Mouse (Mus musculus) kidney, adult 8-10 months (tissue): ENCODE results near the gene Hist2h2ab.
"Not testable (repeated sequence)": the region's sequence is repeated elsewhere in the genome, so short reads cannot be mapped to it uniquely, and the experiment has no call there.

ENCODE experiments used
- DNase-seq, 2 experiments: peaks; one replicate each; pipeline ENCODE4 v3.0.0; 2022

Hist2h2ab gene

GRCm38 (mm10) chr3:96238954-96239793 is 19.5 kb downstream of the Hist2h2ab start, which contains the start of gene Hist2h3c2:
Hist2h3c2 (minus strand) TSS chr3:96239127.
- peak in 1 of 2 experiments; percentile 40 for DNase-seq

- peak; percentile 96 to 98 for DNase-seq
These were observed 20.5 kb downstream of the Hist2h2ab start, which contains the start of gene Hist2h2aa2 for GRCm38 (mm10) chr3:96239949-96240798. Hist2h2aa2 (minus strand) TSS chr3:96240276.

- no peak for DNase-seq
These were observed 21.1 kb downstream of the Hist2h2ab start for GRCm38 (mm10) chr3:96240799-96241197.

- peak in 1 of 2 experiments; percentile 41 for DNase-seq
These were observed 24.4 kb downstream of the Hist2h2ab start for GRCm38 (mm10) chr3:96243921-96244572.

- peak; percentile 87 for DNase-seq
These were observed 25.6 kb downstream of the Hist2h2ab start, which contains the start of gene Hist2h2aa1 for GRCm38 (mm10) chr3:96245003-96245886. Hist2h2aa1 (plus strand) TSS chr3:96245497.

GRCm38 (mm10) chr3:96246018-96246417 is 26.4 kb downstream of the Hist2h2ab start:
- DNase-seq: not testable (repeated sequence)

- DNase-seq: not testable (repeated sequence)
These were observed 26.8 kb downstream of the Hist2h2ab start, which contains the start of gene Hist2h3c1 for GRCm38 (mm10) chr3:96246427-96246856. Hist2h3c1 (plus strand) TSS chr3:96246685.

- no peak for DNase-seq
These were observed 27.9 kb downstream of the Hist2h2ab start for GRCm38 (mm10) chr3:96247356-96248140.

GRCm38 (mm10) chr3:96248141-96249033 is 28.7 kb downstream of the Hist2h2ab start:
- no peak for DNase-seq

GRCm38 (mm10) chr3:96249034-96249345 is 29.3 kb downstream of the Hist2h2ab start:
- DNase-seq: no peak

- DNase-seq: no peak
These were observed 31.2 kb downstream of the Hist2h2ab start for GRCm38 (mm10) chr3:96250890-96251289.

- DNase-seq: no peak
These were observed 32.1 kb downstream of the Hist2h2ab start for GRCm38 (mm10) chr3:96251787-96252186.

- DNase-seq: no peak
These were observed 35.2 kb downstream of the Hist2h2ab start for GRCm38 (mm10) chr3:96254683-96255355.

- DNase-seq: no peak
These were observed 36.4 kb downstream of the Hist2h2ab start for GRCm38 (mm10) chr3:96255926-96256593.

- DNase-seq: no peak
These were observed 37.5 kb downstream of the Hist2h2ab start for GRCm38 (mm10) chr3:96257190-96257589.

GRCm38 (mm10) chr3:96260220-96260619 is 40.6 kb downstream of the Hist2h2ab start:
- DNase-seq: no peak

- no peak for DNase-seq
These were observed 42.0 kb downstream of the Hist2h2ab start for GRCm38 (mm10) chr3:96261623-96262022.

GRCm38 (mm10) chr3:96262216-96262875 is 42.7 kb downstream of the Hist2h2ab start:
- peak; percentile 76 to 84 for DNase-seq
